Mouse (Mus musculus) stomach, postnatal 0 days (tissue): ENCODE data around the gene Ahnak2.

Experiments
- CTCF ChIP-seq: IDR thresholded peaks from 2 replicates; pipeline ENCODE4 v1.5.1; 2016; ENCODE audit warnings: antibody characterized with exemption, low read depth, mild to moderate bottlenecking, moderate library complexity
- EP300 ChIP-seq: optimal IDR thresholded peaks from 2 replicates; pipeline ENCODE3; 2016; ENCODE audit warnings: antibody characterized with exemption

DNA sequence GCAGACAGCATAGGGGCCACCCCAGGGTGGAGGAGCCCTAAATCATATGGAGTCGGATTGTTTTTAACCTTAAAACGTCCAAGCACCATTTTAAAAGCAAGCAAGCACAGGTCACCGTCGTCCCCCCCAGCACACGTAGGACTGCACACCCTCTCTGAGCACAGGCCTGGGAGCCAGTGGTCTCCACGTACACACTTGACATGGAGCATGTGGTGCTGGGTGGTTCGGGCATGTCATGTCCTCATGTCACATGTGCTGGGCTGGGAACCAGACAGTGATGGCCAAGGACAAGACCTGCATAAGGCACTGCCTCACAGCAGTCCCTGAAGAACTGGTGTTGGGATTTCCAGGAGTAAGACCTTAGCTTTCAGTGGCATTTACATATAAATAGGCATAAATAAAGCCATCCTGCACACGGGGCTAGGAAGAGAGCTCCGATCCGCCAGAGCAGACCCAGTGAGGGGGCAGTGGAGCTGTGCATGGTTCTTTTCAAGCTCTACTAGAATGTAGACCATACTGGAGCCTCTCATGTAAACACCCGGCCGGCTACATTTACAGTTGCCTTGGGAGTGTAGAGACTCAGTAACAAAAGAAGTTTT is 18.0 kb upstream of the Ahnak2 start:
- TF ChIP-seq EP300 = no peak
- no peak for TF ChIP-seq CTCF
